Mouse (Mus musculus): Measurements from ENCODE around the gene Kprp.
"Not testable (repeated sequence)": the region's sequence is repeated elsewhere in the genome, so short reads cannot be mapped to it uniquely, and the experiment has no call there.

The Kprp gene

DNA sequence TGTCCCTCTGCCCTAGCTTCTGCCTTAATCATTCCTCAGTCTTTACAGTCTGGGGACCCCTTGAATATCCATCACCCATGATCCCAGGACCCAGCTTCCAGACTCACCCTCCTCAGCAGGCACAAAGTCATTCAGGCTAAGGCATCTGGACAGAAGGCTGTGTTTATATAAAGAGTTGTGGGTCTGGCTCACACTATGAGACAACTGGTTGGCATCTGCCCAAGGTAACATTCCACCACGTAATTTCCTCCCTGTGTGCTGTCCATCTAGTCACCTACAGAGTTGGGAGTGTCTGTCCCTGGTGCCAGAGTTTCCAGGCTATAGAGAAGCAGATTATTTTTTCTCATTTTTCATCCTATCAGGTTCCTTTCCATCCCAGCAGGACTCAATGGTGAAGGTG lies at the start of gene Kprp:
Gene Kprp, minus strand, starts transcription at position 140 of the 400 bp plus-strand sequence.
- DNase-seq: no peak

DNA sequence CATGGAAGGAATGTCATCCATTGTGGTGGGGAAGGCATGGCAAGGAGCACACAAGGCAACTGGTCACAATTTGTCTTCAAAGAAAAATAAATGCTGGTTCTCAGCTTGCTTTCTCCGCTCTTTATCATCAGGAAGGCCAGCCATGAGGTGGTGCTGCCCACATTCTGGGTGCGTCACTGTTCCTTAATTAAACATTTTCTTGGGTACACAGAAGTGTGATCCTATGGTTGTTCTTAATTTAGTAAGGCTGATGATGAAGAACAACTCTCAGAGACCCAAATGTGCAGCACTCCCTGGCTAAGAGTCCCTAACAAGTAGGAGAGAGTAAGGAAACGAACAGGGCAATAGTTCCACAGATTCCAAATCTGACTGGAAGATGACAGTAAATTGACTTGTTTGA lies 47.1 kb upstream of the Kprp start:
- no peak for DNase-seq

DNA sequence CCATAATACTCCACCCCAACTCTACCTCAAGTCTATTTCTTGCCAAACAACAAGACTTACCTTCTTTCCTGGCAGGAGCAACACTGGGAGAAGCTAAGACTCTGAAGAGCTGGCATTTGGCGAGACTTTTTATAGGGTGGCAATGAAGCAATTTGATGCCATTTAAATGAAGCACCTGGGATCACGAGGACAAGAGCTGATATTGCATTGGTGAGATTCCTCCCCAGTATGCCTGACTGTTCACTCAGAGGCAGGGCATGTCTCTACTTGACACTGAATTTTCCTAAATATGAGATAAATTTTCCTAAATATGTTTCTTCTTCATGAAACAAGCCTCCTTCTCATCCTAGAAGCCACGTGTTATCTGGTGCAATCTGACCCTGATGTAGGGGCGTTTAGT lies 43.1 kb upstream of the Kprp start, which contains the start of gene 2310050C09Rik:
Gene 2310050C09Rik, minus strand, starts transcription at position 101 of the 400 bp plus-strand sequence.
- no peak for DNase-seq

DNA sequence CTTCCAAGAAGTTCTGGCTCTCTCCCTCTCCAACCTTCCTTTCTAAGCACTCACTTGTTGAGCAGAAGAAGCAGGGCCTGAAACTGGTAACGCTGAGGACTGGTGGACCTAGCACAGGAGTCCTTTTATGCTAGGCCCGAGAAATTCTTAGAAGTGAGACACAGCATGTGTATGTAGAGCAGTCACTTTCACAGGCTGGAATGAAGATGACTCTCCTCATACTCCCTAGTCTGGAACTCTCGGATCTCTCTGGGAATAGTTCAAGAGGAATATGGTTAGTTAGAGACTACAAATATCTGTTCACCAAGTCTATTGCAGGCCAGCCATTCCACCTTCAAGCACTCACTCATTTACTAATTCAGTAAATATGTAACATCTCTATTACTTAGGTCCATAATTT lies 24.1 kb upstream of the Kprp start, which contains the start of gene Lce1l:
Gene Lce1l, minus strand, starts transcription at position 101 of the 400 bp plus-strand sequence.
- no peak for DNase-seq

DNA sequence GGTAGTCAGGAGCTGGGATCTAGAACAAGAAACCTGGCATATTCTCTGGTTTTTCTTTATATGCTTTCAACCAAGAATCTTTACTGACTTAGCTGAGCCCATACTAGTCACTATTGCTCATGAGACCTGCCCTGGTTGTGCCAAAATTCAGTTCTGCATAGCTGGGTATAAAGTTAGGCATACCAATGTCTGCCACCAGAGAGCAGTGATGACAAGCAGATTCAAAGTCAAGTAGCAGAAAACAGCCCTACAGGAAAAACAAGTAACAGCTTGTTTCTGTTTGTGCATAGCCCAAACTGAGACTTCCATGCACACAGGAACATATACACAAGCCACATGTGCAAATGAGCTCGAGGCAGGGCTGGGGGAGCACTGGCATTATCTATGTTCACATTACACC lies 1.2 kb downstream of the Kprp start:
- DNase-seq: no peak

DNA sequence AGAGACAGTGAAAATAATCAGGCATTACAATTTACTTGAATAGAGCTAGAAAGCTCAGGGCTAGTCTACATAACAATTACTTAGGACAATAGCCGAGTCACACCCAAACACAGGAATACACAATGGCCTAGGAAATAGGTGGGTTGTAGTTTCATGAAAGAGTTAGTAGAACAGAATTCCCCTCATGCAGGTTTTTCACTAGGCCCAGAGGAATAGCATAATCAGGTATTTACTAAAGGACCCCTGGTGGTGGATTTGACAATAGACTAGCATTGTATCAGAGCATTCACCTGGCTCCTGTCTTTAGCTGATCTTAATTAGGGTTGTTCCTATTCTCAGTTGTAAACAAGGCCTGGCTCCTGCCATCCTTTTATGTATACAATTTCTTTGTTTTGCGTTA lies 11.0 kb downstream of the Kprp start:
- not testable (repeated sequence) for DNase-seq

DNA sequence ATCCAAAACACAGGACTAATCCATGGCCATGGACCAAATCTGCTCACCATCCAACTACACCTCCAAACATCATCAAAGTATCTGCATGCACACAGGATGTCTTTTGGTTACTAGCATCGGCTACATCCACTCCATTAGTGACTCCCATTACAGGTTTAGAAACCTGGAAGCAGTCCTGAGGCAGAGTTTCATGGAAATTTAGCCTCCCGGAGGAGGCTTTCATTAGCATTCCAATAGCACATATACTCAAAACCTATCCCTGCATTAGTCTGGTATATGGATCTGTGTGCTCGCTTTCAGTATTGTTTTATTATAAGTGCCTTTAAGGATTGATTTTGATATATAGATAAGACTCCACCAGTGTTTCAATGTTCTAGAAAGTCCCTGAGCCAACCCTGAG lies 11.5 kb downstream of the Kprp start:
- no peak for DNase-seq

DNA sequence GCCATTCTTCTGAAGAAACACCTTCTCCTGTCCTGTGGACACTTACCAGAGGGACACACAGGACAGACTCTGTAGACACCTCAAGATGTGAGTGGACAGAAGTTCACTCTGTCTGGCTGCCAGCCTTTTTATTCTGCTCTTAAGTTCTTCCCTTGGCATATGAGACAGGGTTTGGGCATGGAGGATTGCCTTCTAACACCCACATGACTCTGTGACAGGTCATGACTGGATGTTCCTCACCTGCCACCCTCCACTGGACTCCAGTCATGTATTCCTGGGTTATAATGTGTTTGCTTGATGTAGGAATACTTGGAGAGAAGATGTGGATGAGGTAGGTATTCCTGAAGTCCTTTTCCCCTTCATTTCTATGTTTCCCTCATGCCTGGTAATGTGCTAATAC lies 19.3 kb downstream of the Kprp start, which contains the start of gene Lce1k:
Gene Lce1k, minus strand, starts transcription at position 101 of the 400 bp plus-strand sequence.
- no peak for DNase-seq

DNA sequence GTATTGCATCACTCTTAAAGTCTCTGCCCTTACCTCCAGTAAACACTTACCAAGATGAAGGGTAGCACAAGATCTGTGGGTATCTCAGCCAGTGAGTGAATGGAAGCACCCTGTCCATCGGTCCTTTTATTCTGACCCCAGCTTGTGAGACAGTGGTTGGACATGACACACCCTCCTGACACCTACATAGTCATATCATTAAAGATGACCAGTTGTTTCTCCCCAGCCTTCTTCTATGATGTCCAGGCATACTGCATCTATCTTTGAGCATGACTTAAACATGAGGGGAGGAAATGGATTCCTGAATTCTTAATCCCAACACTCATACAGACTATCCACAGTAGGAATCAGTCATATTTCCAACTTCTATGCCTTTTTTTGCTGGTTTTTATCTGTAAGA lies 36.6 kb downstream of the Kprp start, which contains the start of gene Lce1j:
Gene Lce1j, minus strand, starts transcription at position 101 of the 400 bp plus-strand sequence.
- DNase-seq: no peak

DNA sequence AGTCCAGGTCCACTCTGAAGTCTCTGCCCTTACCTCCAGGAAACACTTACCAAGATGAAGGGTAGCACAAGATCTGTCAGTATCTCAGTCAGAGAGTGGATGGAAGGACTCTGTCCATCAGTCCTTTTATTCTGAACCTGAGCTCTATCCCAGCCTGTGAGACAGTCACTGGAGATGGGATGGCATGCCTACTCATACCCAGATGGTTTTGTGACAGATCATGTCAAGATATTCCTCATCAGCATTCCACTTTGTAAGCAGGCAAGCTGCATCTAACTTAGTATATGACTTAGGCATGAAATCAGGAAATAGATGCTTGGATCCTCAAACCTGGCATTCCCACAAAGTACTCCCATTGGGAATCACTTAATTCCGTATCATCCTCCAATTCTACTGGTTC lies 48.2 kb downstream of the Kprp start, which contains the start of gene Lce1i:
Gene Lce1i, minus strand, starts transcription at position 101 of the 400 bp plus-strand sequence.
- DNase-seq: no peak

All from kidney, postnatal 14 days (tissue).